Mouse (Mus musculus) left cerebral cortex, adult 2 months (tissue): ENCODE measurements at regions not wholly inside any gene's neighbourhood (a gene's known extent, or its start where the extent isn't known, plus 50 kb on each side); places are given as distances from the start of the nearest gene placed in this dataset.

ENCODE experiments used
- DNase-seq, 2 experiments: peaks; one replicate each; pipeline ENCODE4 v3.0.0; 2021 to 2022; ENCODE audit warnings: low spot score in 2 of 2, mixed read lengths in 1 of 2; ENCODE audit errors: extremely low spot score in 1 of 2
- H3K27ac ChIP-seq: fragments of 200-600 bp; 2 replicates; pipeline ENCODE4 v1.8.1; 2022
- H3K4me3 ChIP-seq: fragments of 200-600 bp; 2 replicates; pipeline ENCODE4 v1.8.1; 2022
- CTCF ChIP-seq: fragments of 200-600 bp; IDR thresholded peaks from 2 replicates; pipeline ENCODE4 v1.8.1; 2022; ENCODE audit warnings: antibody characterized with exemption, mild to moderate bottlenecking, moderate library complexity
- intact Hi-C: fragments of 180-260 bp; cut with DNase I; formaldehyde crosslinking; loops from one replicate; pipeline ENCODE4 v1.15.1; 2025

GRCm38 (mm10) chr15:62106518-62106975 is 1183.7 kb upstream of the A1bg start:
- DNase-seq: peak; percentile 46 to 57
- Histone ChIP-seq H3K4me3 (no peak overlapping the region), H3K27ac (no peak overlapping the region)
- intact Hi-C loops: no loop called here
- TF ChIP-seq CTCF: peak; percentile 37

GRCm38 (mm10) chr15:62105483-62105882 is 1182.7 kb upstream of the A1bg start:
- intact Hi-C loops: no loop called here
- no peak for DNase-seq
- H3K4me3 ChIP-seq: no peak overlapping the region
- no peak for TF ChIP-seq CTCF
- H3K27ac ChIP-seq: no peak overlapping the region

GRCm38 (mm10) chr15:62104653-62105052 is 1181.8 kb upstream of the A1bg start:
- intact Hi-C loops: no loop called here
- no peak for DNase-seq

GRCm38 (mm10) chr15:62099683-62100082 is 1176.9 kb upstream of the A1bg start:
- H3K27ac ChIP-seq: no peak overlapping the region
- DNase-seq: no peak
- intact Hi-C loops: no loop called here

More at GRCm38 (mm10) chr15:62104653-62105052, 1181.8 kb upstream of the A1bg start:
- H3K27ac ChIP-seq: no peak overlapping the region
- no peak overlapping the region for H3K4me3 ChIP-seq
- no peak for TF ChIP-seq CTCF

GRCm38 (mm10) chr15:62098791-62099660 is 1176.2 kb upstream of the A1bg start:
- H3K27ac ChIP-seq: no peak overlapping the region
- no peak for DNase-seq
- TF ChIP-seq CTCF: no peak
- no peak overlapping the region for H3K4me3 ChIP-seq
- intact Hi-C loops: no loop called here

More at GRCm38 (mm10) chr15:62099683-62100082, 1176.9 kb upstream of the A1bg start:
- H3K4me3 ChIP-seq: no peak overlapping the region
- no peak for TF ChIP-seq CTCF

- intact Hi-C loops: no loop called here
- no peak for DNase-seq
- no peak for TF ChIP-seq CTCF
- Histone ChIP-seq H3K4me3 (no peak overlapping the region), H3K27ac (no peak overlapping the region)
These were observed 1174.0 kb upstream of the A1bg start for GRCm38 (mm10) chr15:62096778-62097177.

- DNase-seq: no peak
- no peak for TF ChIP-seq CTCF
- intact Hi-C loops: no loop called here
- Histone ChIP-seq H3K27ac (no peak overlapping the region), H3K4me3 (no peak overlapping the region)
These were observed 1172.4 kb upstream of the A1bg start for GRCm38 (mm10) chr15:62095198-62095597.

GRCm38 (mm10) chr15:62093672-62094071 is 1170.9 kb upstream of the A1bg start:
- intact Hi-C loops: no loop called here
- no peak for TF ChIP-seq CTCF
- DNase-seq: no peak
- Histone ChIP-seq H3K27ac (no peak overlapping the region), H3K4me3 (no peak overlapping the region)

GRCm38 (mm10) chr15:62092671-62093185 is 1169.9 kb upstream of the A1bg start:
- intact Hi-C loops: no loop called here
- TF ChIP-seq CTCF: no peak
- Histone ChIP-seq H3K27ac (no peak overlapping the region), H3K4me3 (no peak overlapping the region)
- no peak for DNase-seq

- H3K27ac ChIP-seq: no peak overlapping the region
- intact Hi-C loops: no loop called here
These were observed 1169.2 kb upstream of the A1bg start for GRCm38 (mm10) chr15:62091746-62092659.

GRCm38 (mm10) chr15:62091144-62091543 is 1168.3 kb upstream of the A1bg start:
- no peak for DNase-seq
- TF ChIP-seq CTCF: no peak
- H3K27ac ChIP-seq: no peak overlapping the region
- no peak overlapping the region for H3K4me3 ChIP-seq
- intact Hi-C loops: no loop called here

More at GRCm38 (mm10) chr15:62091746-62092659, 1169.2 kb upstream of the A1bg start:
- DNase-seq: no peak
- TF ChIP-seq CTCF: no peak
- H3K4me3 ChIP-seq: no peak overlapping the region

- H3K27ac ChIP-seq: no peak overlapping the region
- DNase-seq: no peak
- H3K4me3 ChIP-seq: no peak overlapping the region
- intact Hi-C loops: no loop called here
- no peak for TF ChIP-seq CTCF
These were observed 1165.5 kb upstream of the A1bg start for GRCm38 (mm10) chr15:62088341-62088740.
